Mouse (Mus musculus) cerebellum, adult (tissue): ENCODE data around the gene Tmem163.

Experiments
- ATAC-seq: cut with Nextera tagmentation; 2 replicates; pipeline ENCODE4 v1.9.2; 2017; ENCODE audit warnings: mild to moderate bottlenecking, moderate library complexity, mixed read lengths; ENCODE audit not compliant: insufficient number of reproducible peaks, low FRiP score, low TSS enrichment

The Tmem163 gene

DNA sequence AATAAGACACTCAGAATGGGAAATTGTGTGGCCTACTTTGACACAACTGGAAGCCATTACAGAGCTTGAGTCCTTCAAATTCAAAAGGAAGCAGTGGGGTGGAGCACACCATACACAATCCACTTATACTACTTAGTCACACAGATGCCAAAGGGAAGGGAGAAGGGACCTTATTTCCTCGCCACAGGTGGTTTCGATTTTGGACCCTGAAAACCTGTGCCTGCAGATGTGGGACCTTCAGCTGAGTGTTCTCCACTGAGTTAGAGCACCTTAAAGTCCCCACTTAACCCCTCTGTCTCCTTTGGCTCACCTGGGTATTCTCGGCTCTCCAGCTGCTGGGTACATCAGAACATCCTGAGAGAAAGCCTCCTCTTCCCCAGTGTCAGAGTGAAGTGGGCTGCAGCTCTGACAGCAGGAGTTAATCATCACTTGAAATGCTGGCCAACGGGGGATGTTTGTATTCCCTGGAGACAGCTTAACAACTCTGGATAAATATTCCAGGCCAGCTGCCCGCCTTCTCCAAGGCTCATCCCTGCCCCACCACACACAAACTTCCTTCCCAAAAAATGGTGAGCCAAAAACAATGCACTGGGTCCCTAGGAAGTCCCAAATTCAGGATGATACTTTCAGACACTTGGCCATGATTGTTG is 234.4 kb downstream of the Tmem163 start:
- no peak for ATAC-seq

DNA sequence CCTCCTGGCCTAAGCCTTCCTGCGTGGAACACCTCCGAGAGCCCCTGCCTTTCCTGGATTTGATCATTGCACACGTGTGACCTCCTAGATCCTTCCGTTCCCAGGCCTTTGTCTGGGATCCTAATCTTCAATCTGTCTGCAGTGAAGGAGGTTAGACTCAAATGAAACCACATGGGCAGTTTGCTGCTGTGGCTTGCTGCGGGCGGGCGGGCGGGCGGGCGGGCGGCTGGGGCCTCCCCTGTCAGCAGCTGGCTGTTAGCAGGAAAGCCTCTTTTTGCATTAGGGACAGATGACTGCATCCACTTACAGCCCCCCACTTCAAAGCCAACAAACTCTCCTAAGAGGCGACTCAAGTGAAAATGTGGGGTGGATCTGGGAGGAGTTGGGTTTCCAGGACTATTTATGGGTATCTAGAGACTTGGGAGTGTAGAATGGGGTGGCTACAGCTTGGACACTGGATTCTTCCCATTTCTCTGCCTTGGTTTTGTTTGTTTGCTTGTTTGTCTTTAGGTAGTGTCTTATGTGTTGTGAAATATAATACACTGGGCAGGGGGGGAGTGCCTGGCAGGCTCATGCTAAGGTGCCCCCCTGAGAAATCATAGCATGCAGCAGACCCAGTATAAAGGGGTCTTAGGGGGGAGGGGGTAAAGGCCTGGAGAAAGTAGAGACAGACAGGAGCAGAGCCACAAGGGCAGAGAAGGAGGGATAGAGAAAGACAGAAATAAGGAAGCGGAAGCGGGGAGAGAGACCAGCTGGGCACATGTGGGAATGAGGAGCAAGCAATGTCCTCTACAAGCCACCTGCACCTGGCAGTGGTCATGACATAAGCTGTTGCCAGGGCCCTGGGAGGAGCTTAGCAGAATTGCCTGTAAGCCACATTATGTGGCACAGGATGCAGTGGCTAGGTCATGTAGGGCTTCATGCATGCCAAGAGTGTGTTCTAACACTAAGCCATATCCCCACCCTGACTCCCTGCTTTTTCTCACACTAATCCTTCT is 236.2 kb downstream of the Tmem163 start:
- ATAC-seq, result no peak

DNA sequence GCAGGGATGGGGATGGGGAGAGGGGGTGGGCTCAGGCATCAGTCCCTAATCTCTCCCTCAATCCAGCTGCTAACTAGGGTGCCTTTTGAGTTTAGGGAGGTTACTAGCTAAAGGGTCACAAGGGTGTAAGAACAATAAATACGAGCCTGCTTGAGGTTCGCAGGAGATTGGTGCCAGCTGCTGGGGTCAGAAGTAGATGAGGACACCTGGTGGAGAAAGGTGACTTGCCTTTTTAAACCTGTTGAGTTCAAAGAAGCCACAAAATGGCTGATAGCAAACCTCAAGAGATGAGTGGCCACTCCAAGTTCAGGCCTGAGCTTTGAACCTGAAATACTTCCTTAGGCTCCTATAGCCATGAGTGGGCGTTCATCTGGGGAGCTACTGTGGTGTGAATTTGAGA is 237.6 kb downstream of the Tmem163 start:
- no peak for ATAC-seq

DNA sequence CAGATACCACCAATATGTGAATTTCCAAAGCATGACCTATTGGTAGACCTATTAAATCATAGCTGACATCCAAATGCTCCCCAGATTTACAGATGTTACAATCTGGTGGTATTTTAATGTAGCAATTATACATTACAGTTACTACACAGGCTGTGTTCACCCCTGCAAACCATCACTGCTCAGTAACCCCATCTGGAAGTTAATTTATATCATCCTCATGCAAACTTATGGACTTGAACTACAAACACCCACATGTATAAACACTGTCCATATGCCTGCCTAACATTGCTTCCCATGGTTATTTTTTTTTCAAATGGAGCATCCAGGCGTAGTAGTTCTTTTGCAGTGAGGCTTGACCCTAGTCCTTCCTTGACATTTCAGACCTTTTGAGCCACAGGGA is 238.3 kb downstream of the Tmem163 start:
- ATAC-seq, result no peak

DNA sequence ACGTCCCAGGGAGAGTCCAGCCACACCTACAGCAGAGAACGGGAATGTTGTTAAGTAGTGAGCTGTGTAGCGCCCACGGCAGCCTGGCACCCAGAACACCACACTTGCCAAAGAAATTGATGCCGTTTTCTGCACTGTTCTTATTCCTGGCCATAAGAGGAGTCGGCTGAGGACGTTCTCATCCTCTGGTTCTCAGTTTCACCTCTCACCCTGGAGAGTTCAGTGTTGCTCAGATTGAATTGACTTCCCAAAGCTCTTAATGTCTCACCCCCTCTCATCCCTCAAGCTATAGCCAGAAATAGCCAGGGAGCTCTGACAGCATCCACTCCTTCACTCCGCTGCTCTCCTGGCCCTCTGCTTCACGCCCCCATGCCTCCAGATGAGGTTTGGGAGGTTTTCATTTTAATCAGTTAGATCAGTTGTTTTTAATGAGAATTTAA is 239.9 kb downstream of the Tmem163 start:
- ATAC-seq, result no peak

DNA sequence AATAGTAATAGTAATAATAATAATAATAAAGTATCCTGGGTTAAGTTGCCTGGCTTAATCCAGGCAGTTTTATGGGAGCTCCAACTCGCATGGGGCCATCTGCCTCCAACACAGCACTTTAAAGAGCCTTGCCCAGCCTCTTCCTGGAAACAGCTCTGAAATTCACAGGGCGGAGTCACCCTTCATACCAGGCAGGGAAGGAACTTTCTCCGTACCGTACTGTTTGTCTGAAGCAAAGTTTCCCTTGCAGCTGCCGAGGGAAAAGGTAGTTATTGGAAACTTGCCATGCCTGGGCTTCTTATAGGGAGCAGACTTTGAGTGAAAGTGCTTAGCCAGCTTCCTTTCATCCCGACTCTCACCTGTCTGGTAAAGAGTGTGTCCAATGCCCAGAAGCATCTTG is 242.3 kb downstream of the Tmem163 start:
- ATAC-seq, result no peak
